In the genomic region with DNA sequence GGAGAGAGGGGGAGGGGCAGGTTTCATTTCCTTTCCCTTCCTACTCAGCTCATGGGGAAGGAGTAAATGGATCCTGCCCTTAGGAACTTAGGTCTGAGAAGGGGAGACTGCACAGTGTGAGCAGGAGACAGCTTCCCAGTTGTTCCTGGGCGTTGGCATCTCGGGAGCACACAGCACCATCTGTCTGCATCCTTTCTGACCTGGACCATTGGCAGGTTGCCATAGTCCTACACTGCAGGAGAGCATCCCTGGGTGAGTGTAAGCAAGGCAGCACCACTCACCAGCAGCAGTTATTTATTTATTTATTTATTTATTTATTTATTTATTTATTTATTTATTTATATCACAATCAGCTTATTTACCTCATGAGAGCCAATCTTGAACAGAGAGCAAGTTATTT, we compare ENCODE assay signal across 19 mouse cellular contexts. TPM values are rescaled to one million over a fixed set of nuclear protein-coding genes. Genes with fewer than 3 reads are reported as not detected.
DNase-seq lines count a peak whose midpoint lies in the region; ATAC-seq and TF ChIP-seq lines count a peak whose summit lies in the region.
"Had no signal": no experiment of that assay in that cellular context is flagged by ENCODE, and none has a peak within 500 bp of the region (broad histone marks: within the 10 kb centered on the region; RNA-seq: fewer than 3 reads in every experiment).

No protein-coding gene starts in this region.

- 16% methylated on average over 2 of the region's 2 CpGs for WGBS in cerebellum, adult 2 months
- WGBS in midbrain, embryonic 14.5 days, result 46% methylated on average over 2 of the region's 2 CpGs
- WGBS in midbrain, embryonic 10.5 days, result 82% methylated on average over 2 of the region's 2 CpGs

- ATAC-seq in midbrain, embryonic 14.5 days (ENCODE audit: low FRiP score, low TSS enrichment), result no peak
- ATAC-seq in megakaryocyte-erythroid progenitor cell, adult 5-6 weeks (replicated peaks; ENCODE audit: low FRiP score, low TSS enrichment, poor library complexity, severe bottlenecking), result no peak

- H3K4me2 ChIP-seq in midbrain, embryonic 14.5 days (ENCODE audit: low read length), result no peak overlapping the region
- H3K4me2 ChIP-seq: limb, embryonic 13.5 days; stomach, embryonic 15.5 days had no signal

- H3K27ac ChIP-seq in cerebellum, adult 2 months (ENCODE audit: insufficient read depth, low read length), result no peak overlapping the region
- H3K27ac ChIP-seq in midbrain, embryonic 14.5 days (replicated peaks; ENCODE audit: low read depth, low read length), result no peak overlapping the region
- H3K27ac ChIP-seq in midbrain, embryonic 10.5 days (replicated peaks), result no peak overlapping the region
- H3K27ac ChIP-seq: heart, adult 2 months; left cerebral cortex, adult 2 months; limb, embryonic 13.5 days; stomach, embryonic 15.5 days had no signal

- H3K9ac ChIP-seq in midbrain, embryonic 14.5 days (replicated peaks; ENCODE audit: low read length), result no peak overlapping the region
- H3K9ac ChIP-seq: limb, embryonic 13.5 days; stomach, embryonic 15.5 days had no signal

- TF ChIP-seq POLR2A in cerebellum, adult 2 months (IDR thresholded peaks at IDR 0.05; ENCODE audit: borderline replicate concordance, insufficient read depth, low read length), result no peak
- no peak for TF ChIP-seq POLR2A in brain, embryonic 14.5 days (IDR thresholded peaks at IDR 0.05; ENCODE audit: borderline replicate concordance, extremely low read depth, insufficient read depth, insufficient read length, poor library complexity, severe bottlenecking)

- H3K4me3 ChIP-seq in cerebellum, adult 2 months (replicated peaks; ENCODE audit: insufficient read depth, low read depth, low read length), result no peak overlapping the region
- H3K4me3 ChIP-seq in midbrain, embryonic 14.5 days (replicated peaks; ENCODE audit: low read depth, low read length), result no peak overlapping the region
- no peak overlapping the region for H3K4me3 ChIP-seq in midbrain, embryonic 10.5 days
- H3K4me3 ChIP-seq: heart, adult 2 months; left cerebral cortex, adult 2 months; limb, embryonic 13.5 days; stomach, embryonic 15.5 days had no signal

- H3K4me1 ChIP-seq in cerebellum, adult 2 months (ENCODE audit: control insufficient read depth, insufficient read depth, low read length), result peaks cover 3% of the 10 kb centered on the region
- H3K4me1 ChIP-seq in midbrain, embryonic 14.5 days (ENCODE audit: control insufficient read depth, insufficient read depth, low read length), result no peaks in the 10 kb centered on the region
- H3K4me1 ChIP-seq in midbrain, embryonic 10.5 days, result no peaks in the 10 kb centered on the region
- H3K4me1 ChIP-seq: limb, embryonic 13.5 days; stomach, embryonic 15.5 days had no signal

- H3K36me3 ChIP-seq in midbrain, embryonic 14.5 days (ENCODE audit: control insufficient read depth, insufficient read depth, low read length), result no peaks in the 10 kb centered on the region
- no peaks in the 10 kb centered on the region for H3K36me3 ChIP-seq in midbrain, embryonic 10.5 days
- H3K36me3 ChIP-seq: limb, embryonic 13.5 days; stomach, embryonic 15.5 days had no signal

- peak; percentile 27 to 42 for DNase-seq in cerebellum, adult 2 months
- DNase-seq in cerebellum, adult 11 months, result no peak
- DNase-seq in heart, adult 11 months, result peak; percentile 75
- no peak for DNase-seq in heart, adult 9 months (ENCODE audit: low spot score in 2 of 2)
- peak; percentile 28 for DNase-seq in midbrain, embryonic 14.5 days
- no peak for DNase-seq in midbrain, embryonic 10.5 days (ENCODE audit: low spot score)
- DNase-seq in brain, embryonic 14.5 days (ENCODE audit: low read depth), result peak; percentile 44
- DNase-seq: adrenal gland, postnatal 10 days; gastrocnemius, postnatal 10 days; heart, adult 2 months; kidney, adult 2 months; kidney, postnatal 14 days; lung, postnatal 10 days had no signal

- no peaks in the 10 kb centered on the region for H3K27me3 ChIP-seq in cerebellum, adult 2 months (ENCODE audit: control insufficient read depth, insufficient read depth, low read length)
- no peaks in the 10 kb centered on the region for H3K27me3 ChIP-seq in midbrain, embryonic 14.5 days (ENCODE audit: control insufficient read depth, insufficient read depth, low read length)
- no peaks in the 10 kb centered on the region for H3K27me3 ChIP-seq in midbrain, embryonic 10.5 days (ENCODE audit: low read depth, poor library complexity, severe bottlenecking)
- H3K27me3 ChIP-seq: limb, embryonic 13.5 days; stomach, embryonic 15.5 days had no signal

- TF ChIP-seq CTCF in cerebellum, adult 2 months (IDR thresholded peaks at IDR 0.05; ENCODE audit: borderline replicate concordance, insufficient read depth, low read depth, low read length), result no peak
- TF ChIP-seq CTCF in brain, embryonic 14.5 days (IDR thresholded peaks at IDR 0.05; ENCODE audit: borderline replicate concordance, extremely low read depth, insufficient read depth, insufficient read length), result no peak

- no peaks in the 10 kb centered on the region for H3K9me3 ChIP-seq in midbrain, embryonic 14.5 days (ENCODE audit: control insufficient read depth, low read length)
- peaks cover 4% of the 10 kb centered on the region; the same call in 1 of the 2 replicates for H3K9me3 ChIP-seq in midbrain, embryonic 10.5 days (replicated peaks)
- H3K9me3 ChIP-seq: limb, embryonic 13.5 days; stomach, embryonic 15.5 days had no signal

RNA-seq across cellular contexts. Expression of a gene that starts 12.4 kb away (rescaled TPM):
- 3.4 and 3.8 TPM in 2 replicates for polyA plus RNA-seq in cerebellum, adult 2 months (2012; rRNA removed)
- 14.3 and 15.5 TPM in 2 replicates for polyA plus RNA-seq in midbrain, embryonic 14.5 days (2014; fragmentation: Nextera tagmentation; extraction: Ambion mirVana)
- 3.6 and 4.2 TPM in 2 replicates for polyA plus RNA-seq in midbrain, embryonic 10.5 days (2016; fragmentation: Nextera tagmentation; extraction: Ambion mirVana)
- 16.0 and 19.6 TPM in 2 replicates for polyA plus RNA-seq in brain, embryonic 14.5 days (2012; rRNA removed)
- total RNA-seq in megakaryocyte-erythroid progenitor cell, adult 5-6 weeks (2014; fragmentation: Nextera tagmentation), result not detected in 2 replicates
- 0.28 TPM in 1 of 2 replicates, not detected in the other for total RNA-seq in megakaryocyte-erythroid progenitor cell, adult 5-6 weeks (2017)
- total RNA-seq: common myeloid progenitor, adult 5-6 weeks; megakaryocyte, adult 5-6 weeks had no signal

RNA-seq across cellular contexts. Expression of a gene that starts 16.5 kb away (rescaled TPM):
- 58.4 and 59.4 TPM in 2 replicates for polyA plus RNA-seq in cerebellum, adult 2 months (2012; rRNA removed)
- polyA plus RNA-seq in midbrain, embryonic 14.5 days (2014; fragmentation: Nextera tagmentation; extraction: Ambion mirVana), result 46.8 and 52.7 TPM in 2 replicates
- 44.4 and 53.5 TPM in 2 replicates for polyA plus RNA-seq in midbrain, embryonic 10.5 days (2016; fragmentation: Nextera tagmentation; extraction: Ambion mirVana)
- polyA plus RNA-seq in brain, embryonic 14.5 days (2012; rRNA removed), result 45.4 and 59.9 TPM in 2 replicates
- total RNA-seq in megakaryocyte-erythroid progenitor cell, adult 5-6 weeks (2014; fragmentation: Nextera tagmentation), result 69.9 and 82.5 TPM in 2 replicates
- total RNA-seq in megakaryocyte-erythroid progenitor cell, adult 5-6 weeks (2017), result 201 and 332 TPM in 2 replicates

RNA-seq across cellular contexts. Expression of a gene that starts 48.1 kb away (rescaled TPM):
- 89.2 and 95.7 TPM in 2 replicates for polyA plus RNA-seq in cerebellum, adult 2 months (2012; rRNA removed)
- 52.3 and 54.1 TPM in 2 replicates for polyA plus RNA-seq in midbrain, embryonic 14.5 days (2014; fragmentation: Nextera tagmentation; extraction: Ambion mirVana)
- polyA plus RNA-seq in midbrain, embryonic 10.5 days (2016; fragmentation: Nextera tagmentation; extraction: Ambion mirVana), result 43.7 and 48.0 TPM in 2 replicates
- polyA plus RNA-seq in brain, embryonic 14.5 days (2012; rRNA removed), result 65.9 and 84.1 TPM in 2 replicates
- 211 and 271 TPM in 2 replicates for total RNA-seq in megakaryocyte-erythroid progenitor cell, adult 5-6 weeks (2014; fragmentation: Nextera tagmentation)
- total RNA-seq in megakaryocyte-erythroid progenitor cell, adult 5-6 weeks (2017), result 274 and 354 TPM in 2 replicates

RNA-seq across cellular contexts. Expression of a gene that starts 54.9 kb away (rescaled TPM):
- 0.10 and 0.11 TPM in 2 replicates for polyA plus RNA-seq in cerebellum, adult 2 months (2012; rRNA removed)
- polyA plus RNA-seq in midbrain, embryonic 14.5 days (2014; fragmentation: Nextera tagmentation; extraction: Ambion mirVana), result 0.16 and 0.23 TPM in 2 replicates
- polyA plus RNA-seq in midbrain, embryonic 10.5 days (2016; fragmentation: Nextera tagmentation; extraction: Ambion mirVana), result 0.07 and 0.09 TPM in 2 replicates
- polyA plus RNA-seq in brain, embryonic 14.5 days (2012; rRNA removed), result 0.11 and 0.22 TPM in 2 replicates
- total RNA-seq in megakaryocyte-erythroid progenitor cell, adult 5-6 weeks (2014; fragmentation: Nextera tagmentation), result 0.17 and 0.49 TPM in 2 replicates
- total RNA-seq in megakaryocyte-erythroid progenitor cell, adult 5-6 weeks (2017), result not detected in 2 replicates

Comparison
In these comparisons a context has a peak if more than half of its experiments do, and no peak if none do; other contexts are left out.
1. DNase-seq: peak in cerebellum, adult 2 months (2 of 2), heart, adult 11 months (single experiment), midbrain, embryonic 14.5 days (single experiment) and brain, embryonic 14.5 days (single experiment); none in cerebellum, adult 11 months (single experiment), heart, adult 9 months (0 of 2) and midbrain, embryonic 10.5 days (single experiment).